Mouse (Mus musculus) right cerebral cortex, postnatal 4 days (tissue): ENCODE data around the gene C5ar1.
"Not testable (repeated sequence)": the region's sequence is repeated elsewhere in the genome, so short reads cannot be mapped to it uniquely, and the experiment has no call there.

Source experiments
- DNase-seq: peaks from one replicate; pipeline ENCODE4 v3.0.0-alpha.2; 2022

C5ar1 gene

DNA sequence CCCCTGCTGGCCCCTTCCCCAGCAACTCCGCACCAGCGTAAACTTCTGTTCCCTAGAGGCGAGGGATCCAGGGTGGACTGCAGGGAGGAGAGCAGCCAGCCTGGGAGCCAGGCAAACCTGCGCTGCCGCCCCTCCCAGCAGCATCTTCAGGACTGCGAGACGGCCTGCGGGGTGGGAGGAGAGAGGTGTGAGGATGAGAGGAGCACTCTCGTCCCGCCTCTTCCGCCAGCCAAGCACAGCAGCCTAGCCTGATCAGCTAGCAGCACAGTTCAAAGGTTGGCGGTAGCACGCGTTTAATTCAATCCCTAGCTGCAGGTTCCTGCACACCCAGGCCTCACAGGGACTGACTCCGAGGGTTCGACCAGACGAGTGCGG, 14.4 kb upstream of the C5ar1 start:
- DNase-seq, result no peak

DNA sequence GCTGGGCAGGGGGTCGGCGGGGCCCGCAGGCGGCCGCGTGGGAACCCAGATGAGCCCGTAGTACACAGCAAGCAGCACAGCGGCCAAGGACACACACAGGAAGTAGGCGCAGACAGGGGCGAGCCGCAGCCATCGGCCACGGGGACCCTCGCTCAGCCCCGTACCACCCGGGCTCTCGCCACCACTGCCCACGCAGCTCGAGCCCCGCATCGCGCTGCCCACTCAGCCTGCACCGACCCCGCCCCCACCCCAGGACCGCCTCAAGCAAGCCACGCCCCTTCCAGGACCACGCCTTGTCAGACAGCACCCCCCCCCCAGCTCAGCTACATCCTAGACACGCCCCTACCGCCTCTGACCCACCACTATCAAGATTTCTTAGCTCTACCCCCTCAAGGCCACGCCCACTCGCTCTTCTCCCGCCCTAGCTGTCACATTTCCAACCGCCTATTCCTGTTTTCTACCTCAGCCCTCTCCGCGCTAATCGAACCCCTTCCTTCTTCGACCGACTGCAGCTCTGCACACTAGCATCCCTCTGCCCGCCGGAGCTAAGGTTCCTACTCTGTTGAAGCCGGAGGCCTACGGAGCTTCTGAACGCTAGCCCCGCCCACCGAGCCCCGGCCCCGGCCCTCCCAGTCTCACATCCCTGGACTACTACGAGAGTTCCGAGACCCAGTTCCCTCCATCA, 13.9 kb upstream of the C5ar1 start, which contains the start of gene Inafm1:
Gene Inafm1, minus strand, starts transcription at position 537 of the 685 bp plus-strand sequence.
- DNase-seq, result peak; percentile 82

DNA sequence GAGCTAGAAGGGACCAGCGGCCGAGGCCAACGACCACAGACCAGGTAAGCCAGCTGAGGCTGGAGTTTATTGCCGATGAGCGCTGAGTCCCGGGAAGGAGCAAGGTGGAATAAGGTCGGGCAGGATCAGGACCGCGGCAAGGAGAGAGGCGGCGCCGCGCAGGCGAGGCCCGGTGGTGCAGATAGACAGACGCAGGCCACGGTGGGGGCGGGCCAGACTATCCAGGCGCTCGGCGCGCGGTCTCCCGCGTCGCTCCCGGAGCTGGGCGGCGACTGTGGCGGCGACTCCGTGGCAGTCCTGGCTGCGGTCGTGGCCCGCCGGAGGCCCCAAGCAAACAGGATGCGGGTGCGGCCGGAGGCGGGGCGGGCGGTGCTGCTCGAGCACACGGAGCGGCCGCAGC, 13.3 kb upstream of the C5ar1 start:
- DNase-seq, result peak; percentile 72

DNA sequence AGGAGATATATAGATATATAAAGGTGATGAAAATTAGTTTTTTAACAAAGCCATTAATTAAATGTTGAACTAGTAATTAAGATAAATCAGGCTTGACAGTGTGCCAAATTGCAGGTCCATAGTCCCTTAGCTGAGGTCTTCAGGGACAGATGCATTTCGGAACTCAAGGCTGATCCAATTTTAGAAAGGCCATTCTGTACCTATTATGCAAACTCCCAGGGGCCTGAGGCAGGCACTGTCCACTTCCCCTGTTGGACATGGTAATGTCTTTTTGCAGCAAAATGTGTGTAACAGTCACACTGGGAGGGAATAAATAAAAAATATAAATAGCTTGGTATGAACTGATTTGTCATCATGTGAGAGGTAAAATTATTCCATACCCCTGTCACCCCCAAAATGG, 11.8 kb upstream of the C5ar1 start:
- no peak for DNase-seq

DNA sequence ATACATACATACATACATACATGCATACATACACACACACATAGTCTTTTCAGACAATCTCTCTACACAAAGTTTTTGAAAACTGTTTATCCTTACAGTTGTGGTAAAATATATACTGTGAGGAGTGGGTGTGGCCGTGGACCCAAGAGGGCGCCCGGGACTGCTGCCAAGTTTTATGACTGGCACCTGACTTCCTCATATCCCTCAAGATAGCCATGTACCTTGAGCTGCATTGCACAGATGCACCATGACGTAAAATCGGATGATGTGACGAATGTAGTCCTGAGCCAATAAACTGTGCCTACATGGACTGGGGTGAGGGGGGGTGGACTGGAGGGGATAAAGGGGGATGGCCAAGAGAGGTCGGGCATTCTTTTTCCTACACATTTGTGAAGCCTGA, 7.3 kb upstream of the C5ar1 start:
- DNase-seq, result not testable (repeated sequence)

DNA sequence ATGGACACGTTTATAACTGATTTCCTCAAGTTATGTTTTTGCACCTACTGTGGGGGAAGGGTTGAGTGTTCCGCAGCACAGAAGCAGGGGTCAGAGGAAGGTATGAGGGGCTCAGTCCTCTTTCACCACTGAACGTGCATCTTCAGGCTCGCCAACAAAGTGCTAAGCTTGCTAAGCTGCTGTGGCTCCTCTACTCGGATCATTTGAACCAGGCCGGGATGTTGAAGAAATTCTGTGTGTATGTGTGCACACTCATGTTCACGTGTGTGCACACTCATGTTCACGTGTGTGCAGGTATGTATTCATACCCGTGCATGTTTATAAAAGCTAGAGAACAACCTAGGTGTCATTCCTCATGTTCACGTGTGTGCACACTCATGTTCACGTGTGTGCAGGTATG, 6.5 kb upstream of the C5ar1 start:
- DNase-seq, result no peak

DNA sequence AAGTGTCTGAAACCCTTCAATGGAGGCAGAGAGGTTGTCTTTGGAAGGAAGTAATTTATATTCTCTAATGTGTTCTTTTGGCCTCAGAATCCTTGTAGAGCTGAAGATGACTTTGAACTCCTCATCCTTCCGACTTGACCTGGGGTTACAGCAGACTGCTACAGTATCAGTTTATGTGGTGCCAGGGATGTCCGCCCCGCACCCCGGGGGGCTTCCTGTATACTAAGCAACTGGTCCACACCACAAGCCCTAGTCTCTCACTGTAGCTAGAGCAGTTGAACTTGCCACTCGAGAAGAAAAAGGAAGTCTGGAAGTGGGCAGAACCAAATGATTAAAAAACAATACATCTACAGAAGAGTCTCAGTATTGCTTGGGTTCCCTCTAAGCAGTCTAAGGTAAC, 4.5 kb upstream of the C5ar1 start:
- DNase-seq, result no peak

DNA sequence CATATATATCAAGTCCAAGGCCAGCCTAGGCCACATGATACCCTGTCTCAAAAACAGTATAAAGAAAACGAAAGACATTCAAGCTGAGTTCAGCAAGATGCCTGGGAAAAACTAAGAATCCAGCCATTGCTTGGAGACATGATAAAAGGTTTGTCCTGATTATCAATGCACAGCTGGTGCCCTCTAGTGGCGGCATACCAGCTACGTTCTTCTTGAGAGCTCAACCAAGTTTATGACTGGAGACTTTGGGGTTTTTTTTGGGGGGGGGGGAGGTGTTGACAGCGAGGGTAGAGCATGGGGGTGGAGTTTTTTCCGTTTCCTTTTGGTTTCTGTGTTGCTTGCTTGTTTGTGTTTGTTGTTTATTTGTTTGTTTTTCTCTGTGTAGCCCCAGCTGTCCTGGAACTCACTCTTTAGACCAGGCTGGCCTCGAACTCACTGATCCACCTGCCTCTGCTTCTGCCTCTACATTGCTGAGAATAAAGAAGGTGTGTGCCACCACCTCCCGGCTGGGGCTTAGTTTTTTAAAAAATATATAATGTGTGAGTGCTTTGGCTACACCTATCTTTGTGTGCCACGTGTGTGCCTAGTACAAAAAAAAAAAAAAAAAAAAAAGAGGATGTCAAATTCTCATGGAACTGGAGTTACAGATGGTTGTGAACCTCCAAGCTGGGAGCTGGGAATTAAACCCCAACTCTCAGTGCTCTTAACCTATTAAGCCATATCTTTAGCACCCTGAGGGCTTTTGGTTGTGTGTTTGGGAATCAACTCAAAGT, 3.9 kb upstream of the C5ar1 start:
- peak; percentile 84 for DNase-seq

DNA sequence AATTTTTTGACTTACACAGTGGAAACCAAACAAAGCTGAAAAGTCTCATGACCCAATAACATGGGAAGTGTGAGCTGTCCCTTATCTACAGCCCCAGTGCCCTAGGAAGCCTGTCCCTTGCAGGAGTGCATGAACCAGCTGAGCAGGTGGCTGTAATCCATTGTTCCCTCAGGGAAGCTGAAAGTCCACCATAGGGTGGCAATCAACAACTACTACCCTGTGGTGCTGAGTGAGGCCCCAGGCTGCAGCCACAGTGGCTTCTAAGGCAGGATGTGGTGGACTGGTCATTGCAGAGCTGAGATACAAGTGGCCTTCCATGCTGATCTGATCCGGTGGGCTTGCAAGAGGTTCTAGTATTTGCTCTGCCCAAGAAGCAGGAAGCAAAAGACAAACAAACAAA, 1.8 kb upstream of the C5ar1 start:
- DNase-seq, result no peak

DNA sequence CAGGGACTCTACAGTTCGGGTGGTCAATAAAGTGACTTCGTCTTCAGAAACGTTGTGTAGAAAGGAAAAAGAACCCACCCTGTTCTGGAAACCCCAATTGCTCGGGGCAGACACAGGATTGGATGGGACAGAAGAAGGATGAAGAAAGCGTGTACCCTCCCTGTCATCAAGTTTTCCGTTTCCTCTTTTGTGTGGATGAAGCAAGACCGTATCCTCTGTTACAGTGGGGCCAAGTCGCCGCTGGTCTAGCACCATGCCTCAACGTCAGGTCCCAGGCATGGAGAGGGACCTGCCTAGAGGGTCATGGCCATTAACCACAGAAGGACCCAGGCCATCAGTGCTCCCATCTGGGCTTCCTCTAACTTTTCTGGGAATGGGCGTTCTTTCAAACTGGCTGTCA, 1.5 kb downstream of the C5ar1 start:
- no peak for DNase-seq

DNA sequence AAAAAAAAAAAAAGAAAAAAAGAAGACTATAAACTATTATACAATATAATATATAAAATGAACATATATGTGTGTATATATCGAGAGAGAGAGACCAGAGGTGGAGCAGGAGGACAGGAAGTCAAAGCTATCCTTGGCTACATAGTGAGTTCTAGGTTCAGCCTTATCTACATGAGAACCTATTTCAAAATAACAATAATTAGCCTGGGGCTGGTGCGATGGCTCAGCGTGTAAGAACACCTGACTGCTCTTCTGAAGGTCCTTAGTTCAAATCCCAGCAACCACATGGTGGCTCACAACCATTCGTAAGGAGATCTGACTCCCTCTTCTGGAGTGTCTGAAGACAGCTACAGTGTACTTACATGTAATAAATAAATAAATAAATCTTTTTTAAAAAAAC, 3.4 kb downstream of the C5ar1 start:
- not testable (repeated sequence) for DNase-seq

DNA sequence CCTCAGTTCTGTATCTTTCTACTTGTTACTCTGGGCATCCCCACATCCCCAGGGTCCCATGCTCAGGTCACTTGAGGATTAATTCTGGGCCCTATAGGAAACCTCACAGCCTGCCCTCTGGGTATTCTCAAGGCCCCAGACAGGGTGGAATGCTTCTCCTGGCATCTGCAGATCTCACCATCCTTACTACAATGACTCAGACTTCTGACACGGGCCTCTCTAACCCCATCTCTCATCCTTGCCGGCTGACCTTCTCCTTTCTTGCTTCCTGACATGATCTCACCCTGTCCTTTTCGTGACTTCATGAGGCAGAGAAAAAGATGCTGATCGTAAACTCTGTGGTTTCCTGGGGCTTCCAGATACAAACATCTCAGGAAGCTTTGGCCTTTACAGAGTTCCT, 5.1 kb downstream of the C5ar1 start:
- DNase-seq, result no peak

DNA sequence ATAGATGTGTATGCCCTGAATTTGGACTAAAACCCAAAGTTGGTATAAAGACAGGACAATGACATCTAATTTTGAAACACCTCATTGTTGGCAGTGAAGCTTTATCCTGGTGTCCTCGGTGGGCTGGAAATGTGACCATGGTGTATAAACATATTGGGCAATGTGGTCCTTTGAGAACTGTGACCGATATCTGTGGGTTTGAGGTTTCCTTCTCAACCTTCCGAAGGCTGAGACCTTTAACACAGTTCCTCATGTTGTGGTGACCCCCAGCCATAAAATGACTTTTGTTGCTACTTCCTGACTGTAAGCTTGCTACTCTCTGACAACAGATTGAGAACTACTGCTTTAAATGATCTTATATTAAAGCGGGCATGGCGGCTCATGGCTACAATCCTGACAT, 8.7 kb downstream of the C5ar1 start:
- no peak for DNase-seq

DNA sequence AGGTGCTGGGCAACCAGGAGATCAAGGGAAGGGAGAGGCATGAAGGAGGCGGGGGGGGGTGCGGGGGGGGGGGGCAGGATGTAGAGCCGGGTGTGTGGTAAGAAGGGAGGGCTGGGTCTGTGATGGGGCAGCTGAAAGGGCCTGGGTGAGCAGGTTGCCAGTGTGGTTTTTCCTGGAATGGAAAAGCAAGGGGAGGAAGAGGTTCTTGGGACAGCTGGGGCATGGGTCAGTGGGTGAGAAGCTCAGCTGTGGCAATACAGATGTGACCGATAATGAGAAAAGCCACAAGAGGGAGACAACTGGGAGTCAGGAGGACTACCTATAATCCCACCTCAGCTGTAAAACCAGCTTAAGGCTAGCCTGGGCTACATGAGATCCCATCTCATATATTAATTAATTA, 13.4 kb downstream of the C5ar1 start:
- DNase-seq, result no peak

DNA sequence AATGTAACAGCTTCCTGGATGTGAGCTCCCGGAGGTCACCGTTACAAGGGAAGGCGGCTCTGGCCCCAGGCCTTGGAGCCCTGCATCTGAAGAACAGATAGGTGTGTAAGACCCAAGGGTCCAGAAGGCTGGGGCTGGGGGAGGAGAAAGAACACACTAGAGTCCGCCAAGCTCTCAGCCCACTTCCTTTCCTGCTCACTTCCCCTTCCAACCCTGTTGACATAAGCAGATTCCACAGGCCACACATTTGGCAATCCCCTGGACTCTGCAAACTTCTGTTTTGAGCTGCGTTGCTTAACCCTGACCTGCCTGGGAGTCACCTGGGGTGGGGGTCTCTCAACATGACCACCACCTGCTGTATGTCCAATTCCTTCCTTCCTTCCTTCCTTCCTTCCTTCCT, 15.3 kb downstream of the C5ar1 start, which contains the start of gene C5ar2:
Gene C5ar2, minus strand, starts transcription at position 88 of the 400 bp plus-strand sequence.
- no peak for DNase-seq

DNA sequence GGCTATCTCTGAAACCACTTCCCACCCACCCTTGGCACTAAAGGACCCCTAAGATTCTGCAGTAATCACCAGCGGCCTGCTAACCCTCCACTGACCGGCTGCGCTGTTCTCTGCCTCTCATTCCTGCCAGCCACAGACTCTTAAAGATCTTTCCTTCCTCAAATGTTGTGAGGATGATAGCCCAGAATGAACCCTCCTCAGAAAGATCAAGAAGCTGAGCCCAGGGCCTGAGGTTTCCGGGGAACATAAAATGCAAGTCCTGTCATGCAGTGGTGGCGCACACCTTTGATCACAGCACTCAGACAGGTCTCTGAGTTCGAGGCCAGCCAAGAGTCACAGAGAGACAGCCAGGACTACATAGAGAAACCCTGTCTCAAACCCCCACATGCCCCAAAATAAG, 17.1 kb downstream of the C5ar1 start:
- DNase-seq, result no peak

DNA sequence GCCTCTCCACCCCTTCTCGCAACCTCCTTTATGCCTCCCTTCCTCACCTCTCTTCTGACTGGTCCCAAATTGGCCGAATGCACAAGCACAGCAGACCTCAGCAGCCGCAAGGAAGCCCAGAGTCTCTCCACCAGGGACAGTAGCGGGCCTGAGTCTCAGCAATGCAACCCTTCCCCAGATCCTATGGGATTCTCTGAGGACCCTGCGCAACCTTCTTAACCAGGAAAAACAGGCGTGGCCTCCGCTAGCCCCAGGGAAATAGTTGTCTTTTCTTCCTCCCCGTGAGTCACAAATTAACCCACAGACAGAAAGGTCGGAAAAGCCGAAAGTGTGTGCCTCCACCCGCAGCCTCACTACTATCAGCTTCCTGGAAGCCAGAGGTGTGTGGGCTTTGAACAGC, 17.6 kb downstream of the C5ar1 start:
- DNase-seq, result no peak

DNA sequence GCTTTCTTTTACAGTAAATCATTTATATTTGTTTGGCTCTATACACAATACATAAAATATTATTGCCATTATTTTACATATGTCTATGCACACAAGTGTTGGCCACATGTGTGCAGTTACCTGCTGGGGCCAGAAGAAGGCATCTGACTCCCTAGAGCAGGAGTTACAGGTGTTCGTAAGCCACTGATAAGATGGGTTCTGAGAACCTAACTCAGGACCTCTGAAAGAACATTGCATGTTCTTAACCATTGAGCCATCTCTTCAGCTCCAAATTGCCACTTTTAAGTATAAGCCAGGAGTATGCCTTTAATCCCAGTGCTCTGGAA, 18.4 kb downstream of the C5ar1 start:
- no peak for DNase-seq

DNA sequence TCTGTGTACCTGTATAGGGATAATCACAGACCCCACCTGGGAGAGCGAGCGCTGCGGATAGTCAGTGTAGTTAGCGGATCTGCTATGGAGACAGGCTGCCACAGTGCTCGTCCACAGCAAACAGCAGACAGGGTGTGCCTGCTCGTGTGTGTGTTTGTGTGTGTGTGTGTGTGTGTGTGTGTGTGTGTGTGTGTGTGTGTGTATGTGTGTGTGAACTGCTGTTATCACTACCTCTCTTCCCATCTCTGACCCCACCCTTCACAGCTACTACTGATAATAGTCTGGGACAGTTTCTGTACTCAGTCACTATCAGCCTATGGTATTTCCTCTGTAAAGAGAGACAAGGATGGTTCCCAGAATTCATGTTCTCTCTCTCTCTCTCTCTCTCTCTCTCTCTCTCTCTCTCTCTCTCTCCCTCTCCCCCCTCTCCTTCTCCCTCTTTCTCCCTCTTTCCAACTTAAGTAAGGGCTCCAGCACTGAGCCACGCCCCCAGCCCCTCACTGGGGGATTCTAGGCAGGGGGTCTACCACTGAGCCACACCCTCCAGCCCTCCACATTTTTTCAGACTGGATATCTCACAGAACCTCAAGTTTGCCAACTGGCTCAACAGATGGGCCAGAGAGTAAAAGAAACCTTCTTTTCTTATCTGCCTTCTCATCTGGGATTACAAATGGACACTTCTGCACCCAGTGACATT, 18.9 kb downstream of the C5ar1 start:
- DNase-seq, result no peak

DNA sequence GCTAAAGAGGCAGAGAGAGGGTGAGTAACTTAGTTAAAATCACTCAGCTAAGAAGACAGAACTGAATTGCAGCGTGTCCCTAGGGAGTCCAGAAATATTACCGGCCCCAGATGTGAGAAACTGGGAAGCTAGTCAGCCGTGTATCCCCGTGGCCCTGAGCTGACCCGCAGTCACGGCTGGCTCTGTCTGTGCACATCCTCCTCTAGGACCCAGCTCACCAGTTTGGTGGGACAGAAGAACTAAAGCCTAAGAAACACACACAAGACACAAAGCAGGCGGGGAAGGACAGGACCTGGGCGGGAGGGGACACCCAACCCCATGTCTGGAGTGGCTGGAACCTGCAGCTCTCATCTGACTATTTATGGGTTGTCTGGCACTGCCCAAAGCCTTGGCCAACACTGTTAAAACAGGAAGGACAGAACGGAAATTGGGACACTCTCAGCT, 19.8 kb downstream of the C5ar1 start:
- no peak for DNase-seq

DNA sequence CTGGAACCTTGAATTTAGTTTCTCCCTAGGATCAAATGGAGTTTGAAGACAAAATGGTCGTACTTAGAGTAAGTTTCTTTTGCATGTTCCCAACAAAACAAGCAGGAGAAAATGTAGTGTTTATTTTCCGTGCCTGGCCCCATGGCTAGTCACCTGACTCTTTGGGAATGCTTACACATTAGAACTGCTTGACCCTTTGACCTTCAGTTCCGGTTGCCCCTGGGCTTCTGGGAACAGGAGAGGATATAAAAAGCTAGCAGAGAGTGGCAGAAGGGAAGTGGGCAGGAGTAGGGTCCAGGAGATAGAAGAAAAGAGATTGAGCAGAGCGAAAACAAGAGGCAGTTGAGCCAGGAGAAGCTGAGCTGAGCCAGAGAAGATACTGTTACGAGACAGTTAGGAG, 29.5 kb downstream of the C5ar1 start:
- DNase-seq, result no peak

DNA sequence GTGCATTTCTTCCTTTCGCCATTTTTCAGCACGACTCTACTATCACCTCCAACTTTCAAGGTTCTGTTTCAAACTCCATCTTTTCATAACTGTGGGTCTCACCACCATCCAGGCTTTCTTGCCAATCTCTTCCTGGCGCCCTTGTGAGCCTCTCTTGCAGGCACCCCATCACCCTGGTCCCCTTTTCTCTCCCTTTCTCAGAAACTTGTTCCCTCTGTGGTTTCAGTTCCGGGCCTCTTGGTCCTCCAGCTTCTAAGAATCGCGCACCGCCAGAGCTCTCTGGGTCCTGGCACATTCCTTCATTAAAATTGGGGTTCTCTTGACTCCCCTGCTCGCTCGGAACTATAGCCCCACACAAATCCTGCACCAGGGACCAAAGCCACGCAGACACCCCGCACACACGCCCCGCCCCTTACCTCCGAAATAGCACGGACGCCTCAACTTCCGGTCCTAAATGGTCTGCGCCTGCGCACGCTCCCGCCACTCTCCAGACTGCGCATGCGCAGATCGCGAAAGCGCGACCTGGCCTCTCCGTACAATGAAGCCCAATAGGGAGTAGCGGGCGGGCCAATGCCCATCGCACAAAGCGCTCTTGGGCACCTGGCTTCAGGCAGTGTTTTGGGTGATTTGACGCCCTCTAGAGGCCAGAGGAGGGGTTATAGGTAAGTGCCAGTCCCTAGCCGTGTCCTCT, 37.6 kb downstream of the C5ar1 start, which contains the start of gene Dhx34:
Gene Dhx34, minus strand, starts transcription at position 456 of the 691 bp plus-strand sequence.
- peak; percentile 96 for DNase-seq

DNA sequence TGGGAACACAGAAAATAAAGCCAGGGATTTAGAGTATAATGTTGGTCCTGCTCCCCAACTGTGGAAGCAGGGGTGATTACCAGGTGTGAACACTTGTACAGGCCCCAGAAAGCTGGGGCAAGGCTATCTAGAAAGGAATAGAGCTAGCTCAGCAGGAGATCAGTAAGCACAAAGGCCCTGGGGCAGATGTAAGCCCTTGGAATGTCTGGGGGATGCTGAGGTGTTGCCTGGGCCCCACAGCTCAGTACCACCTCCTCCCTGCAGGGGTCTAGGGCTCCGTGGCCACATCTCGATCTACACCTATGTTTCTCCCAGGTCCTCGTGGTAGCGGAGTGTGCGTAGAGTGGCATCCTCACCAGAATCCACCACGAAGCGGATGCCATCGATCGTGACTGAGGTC, 45.4 kb downstream of the C5ar1 start:
- DNase-seq, result no peak
